Mouse (Mus musculus): ENCODE results near the gene Pogz. TPM values are rescaled to one million over a fixed set of nuclear protein-coding genes. Genes with fewer than 3 reads are reported as not detected.

The Pogz gene
- polyA plus RNA-seq, 1 experiment, result 69.6 TPM

- WGBS, result 3% methylated on average over 9 of the region's 9 CpGs
- DNase-seq, result no peak
- peak overlapping the region; percentile 6; the same call in 1 of the 2 replicates for H3K4me3 ChIP-seq (ENCODE audit: control insufficient read depth, insufficient read depth, low read length)
- H3K36me3 ChIP-seq (ENCODE audit: control insufficient read depth, insufficient read depth, low read length), result no peaks in the 10 kb centered on the region
- no peak for TF ChIP-seq CTCF (IDR thresholded peaks at IDR 0.05; ENCODE audit: borderline replicate concordance, control insufficient read depth, extremely low read depth, insufficient read depth, low read length, poor library complexity)
- no peak for TF ChIP-seq POLR2A (IDR thresholded peaks at IDR 0.05; ENCODE audit: control insufficient read depth, extremely low read depth, insufficient read depth, low read length, poor library complexity)
- H3K4me1 ChIP-seq (replicated peaks; ENCODE audit: control insufficient read depth, insufficient read depth, low read length), result peaks cover 2% of the 10 kb centered on the region; the same call in 1 of the 2 replicates
- no peak overlapping the region; the same call in 1 of the 2 replicates for H3K27ac ChIP-seq (ENCODE audit: control insufficient read depth, insufficient read depth, low read length)
- H3K27me3 ChIP-seq (ENCODE audit: control insufficient read depth, insufficient read depth, low read length), result no peaks in the 10 kb centered on the region
Measured at GRCm38 (mm10) chr3:94838631-94839030, 1.3 kb downstream of the Pogz start.

GRCm38 (mm10) chr3:94839101-94839500 lies 1.7 kb downstream of the Pogz start:
- Histone ChIP-seq H3K36me3 (ENCODE audit: control insufficient read depth, insufficient read depth, low read length) (no peaks in the 10 kb centered on the region), H3K4me1 (replicated peaks; ENCODE audit: control insufficient read depth, insufficient read depth, low read length) (peaks cover 2% of the 10 kb centered on the region; the same call in 1 of the 2 replicates), H3K27ac (ENCODE audit: control insufficient read depth, insufficient read depth, low read length) (no peak overlapping the region), H3K27me3 (ENCODE audit: control insufficient read depth, insufficient read depth, low read length) (no peaks in the 10 kb centered on the region), H3K4me3 (ENCODE audit: control insufficient read depth, insufficient read depth, low read length) (no peak overlapping the region)
- DNase-seq, result no peak
- TF ChIP-seq POLR2A (IDR thresholded peaks at IDR 0.05; ENCODE audit: control insufficient read depth, extremely low read depth, insufficient read depth, low read length, poor library complexity), result no peak
- TF ChIP-seq CTCF (IDR thresholded peaks at IDR 0.05; ENCODE audit: borderline replicate concordance, control insufficient read depth, extremely low read depth, insufficient read depth, low read length, poor library complexity), result no peak
- 41% methylated on average over 5 of the region's 5 CpGs for WGBS

GRCm38 (mm10) chr3:94847382-94847781 lies 10.0 kb downstream of the Pogz start:
- DNase-seq, result no peak
- Histone ChIP-seq H3K27ac (ENCODE audit: control insufficient read depth, insufficient read depth, low read length) (no peak overlapping the region), H3K27me3 (ENCODE audit: control insufficient read depth, insufficient read depth, low read length) (no peaks in the 10 kb centered on the region), H3K36me3 (ENCODE audit: control insufficient read depth, insufficient read depth, low read length) (no peaks in the 10 kb centered on the region), H3K4me3 (ENCODE audit: control insufficient read depth, insufficient read depth, low read length) (no peak overlapping the region), H3K4me1 (replicated peaks; ENCODE audit: control insufficient read depth, insufficient read depth, low read length) (0 out of 2 replicates have a peak, but pooled peaks cover 3% of the 10 kb centered on the region)
- TF ChIP-seq CTCF (IDR thresholded peaks at IDR 0.05; ENCODE audit: borderline replicate concordance, control insufficient read depth, extremely low read depth, insufficient read depth, low read length, poor library complexity) (no peak), POLR2A (IDR thresholded peaks at IDR 0.05; ENCODE audit: control insufficient read depth, extremely low read depth, insufficient read depth, low read length, poor library complexity) (no peak)
- WGBS, result 93% methylated on average over 2 of the region's 2 CpGs

- no peak for TF ChIP-seq CTCF (IDR thresholded peaks at IDR 0.05; ENCODE audit: borderline replicate concordance, control insufficient read depth, extremely low read depth, insufficient read depth, low read length, poor library complexity)
- TF ChIP-seq POLR2A (IDR thresholded peaks at IDR 0.05; ENCODE audit: control insufficient read depth, extremely low read depth, insufficient read depth, low read length, poor library complexity), result no peak
- peak; percentile 79 for DNase-seq
- H3K4me1 ChIP-seq (replicated peaks; ENCODE audit: control insufficient read depth, insufficient read depth, low read length), result peaks cover 6% of the 10 kb centered on the region; the same call in 1 of the 2 replicates
- 0% methylated on average over 1 of the region's 1 CpGs for WGBS
- H3K27me3 ChIP-seq (ENCODE audit: control insufficient read depth, insufficient read depth, low read length), result no peaks in the 10 kb centered on the region
- H3K4me3 ChIP-seq (ENCODE audit: control insufficient read depth, insufficient read depth, low read length), result no peak overlapping the region
- no peak overlapping the region for H3K27ac ChIP-seq (ENCODE audit: control insufficient read depth, insufficient read depth, low read length)
- H3K36me3 ChIP-seq (ENCODE audit: control insufficient read depth, insufficient read depth, low read length), result peaks cover 6% of the 10 kb centered on the region
Measured at GRCm38 (mm10) chr3:94849338-94849737, 12.0 kb downstream of the Pogz start.

GRCm38 (mm10) chr3:94851731-94852130 lies 14.4 kb downstream of the Pogz start:
- Histone ChIP-seq H3K27ac (ENCODE audit: control insufficient read depth, insufficient read depth, low read length) (no peak overlapping the region), H3K27me3 (ENCODE audit: control insufficient read depth, insufficient read depth, low read length) (no peaks in the 10 kb centered on the region), H3K4me3 (ENCODE audit: control insufficient read depth, insufficient read depth, low read length) (no peak overlapping the region), H3K4me1 (replicated peaks; ENCODE audit: control insufficient read depth, insufficient read depth, low read length) (peaks cover 6% of the 10 kb centered on the region; the same call in 1 of the 2 replicates), H3K36me3 (ENCODE audit: control insufficient read depth, insufficient read depth, low read length) (peaks cover 20% of the 10 kb centered on the region)
- DNase-seq, result peak; percentile 28
- TF ChIP-seq POLR2A (IDR thresholded peaks at IDR 0.05; ENCODE audit: control insufficient read depth, extremely low read depth, insufficient read depth, low read length, poor library complexity), result no peak
- 4% methylated on average over 3 of the region's 3 CpGs for WGBS

- peaks cover 25% of the 10 kb centered on the region for H3K36me3 ChIP-seq (ENCODE audit: control insufficient read depth, insufficient read depth, low read length)
- H3K4me1 ChIP-seq (replicated peaks; ENCODE audit: control insufficient read depth, insufficient read depth, low read length), result peaks cover 6% of the 10 kb centered on the region; the same call in 1 of the 2 replicates
- H3K27ac ChIP-seq (ENCODE audit: control insufficient read depth, insufficient read depth, low read length), result no peak overlapping the region
- TF ChIP-seq POLR2A (IDR thresholded peaks at IDR 0.05; ENCODE audit: control insufficient read depth, extremely low read depth, insufficient read depth, low read length, poor library complexity) (no peak), CTCF (IDR thresholded peaks at IDR 0.05; ENCODE audit: borderline replicate concordance, control insufficient read depth, extremely low read depth, insufficient read depth, low read length, poor library complexity) (no peak)
- no peak for DNase-seq
- WGBS, result 79% methylated on average over 3 of the region's 3 CpGs
- no peaks in the 10 kb centered on the region for H3K27me3 ChIP-seq (ENCODE audit: control insufficient read depth, insufficient read depth, low read length)
- H3K4me3 ChIP-seq (ENCODE audit: control insufficient read depth, insufficient read depth, low read length), result no peak overlapping the region
Measured at GRCm38 (mm10) chr3:94852215-94852614, 14.8 kb downstream of the Pogz start.

GRCm38 (mm10) chr3:94859471-94859870 lies 22.1 kb downstream of the Pogz start:
- H3K4me1 ChIP-seq (replicated peaks; ENCODE audit: control insufficient read depth, insufficient read depth, low read length), result no peaks in the 10 kb centered on the region
- no peak for DNase-seq
- H3K27me3 ChIP-seq (ENCODE audit: control insufficient read depth, insufficient read depth, low read length), result no peaks in the 10 kb centered on the region
- H3K27ac ChIP-seq (ENCODE audit: control insufficient read depth, insufficient read depth, low read length), result no peak overlapping the region
- no peak overlapping the region for H3K4me3 ChIP-seq (ENCODE audit: control insufficient read depth, insufficient read depth, low read length)
- TF ChIP-seq POLR2A (IDR thresholded peaks at IDR 0.05; ENCODE audit: control insufficient read depth, extremely low read depth, insufficient read depth, low read length, poor library complexity) (no peak), CTCF (IDR thresholded peaks at IDR 0.05; ENCODE audit: borderline replicate concordance, control insufficient read depth, extremely low read depth, insufficient read depth, low read length, poor library complexity) (no peak)
- 91% methylated on average over 2 of the region's 2 CpGs for WGBS
- H3K36me3 ChIP-seq (ENCODE audit: control insufficient read depth, insufficient read depth, low read length), result peaks cover 52% of the 10 kb centered on the region
